ENCODE assay signal across 18 mouse cellular contexts in the genomic region with DNA sequence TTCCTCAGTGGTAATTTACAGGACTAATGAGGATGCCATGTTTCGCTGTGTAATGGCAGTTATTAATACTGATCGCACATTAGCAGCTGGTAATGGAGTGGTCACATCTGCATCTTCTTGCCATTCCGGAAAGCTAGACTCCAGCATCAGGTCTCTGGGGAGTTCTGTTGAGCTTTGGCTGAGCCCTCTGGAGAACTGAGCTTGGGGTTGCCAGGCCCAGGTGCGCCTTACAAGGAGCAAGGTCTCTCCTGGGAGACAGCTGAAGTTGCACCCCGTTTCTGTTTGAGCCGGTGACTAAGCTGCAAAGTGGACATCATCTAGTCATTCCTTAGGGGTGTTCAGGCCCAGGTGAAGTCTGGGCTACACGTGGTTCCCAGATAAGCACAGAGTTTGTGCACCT.
"Had no signal": no experiment of that assay in that cellular context is flagged by ENCODE, and none has a peak within 500 bp of the region (broad histone marks: within the 10 kb centered on the region; RNA-seq: fewer than 3 reads in every experiment).

No protein-coding gene starts in this region.

- H3K4me3 ChIP-seq: lung, embryonic 15.5 days; megakaryocyte, embryonic 14.5 days; midbrain, embryonic 13.5 days; midbrain, embryonic 15.5 days; neural tube, embryonic 12.5 days; stomach, embryonic 15.5 days had no signal

- H3K4me2 ChIP-seq: lung, embryonic 15.5 days; midbrain, embryonic 11.5 days; midbrain, embryonic 13.5 days; midbrain, embryonic 15.5 days; neural tube, embryonic 12.5 days; stomach, embryonic 15.5 days had no signal

- H3K4me1 ChIP-seq: lung, embryonic 15.5 days; megakaryocyte, embryonic 14.5 days; stomach, embryonic 15.5 days had no signal

- DNase-seq: liver, postnatal 0 days; lung, adult 2 months; lung, postnatal 14 days; lung, postnatal 36 days; right cerebral cortex, postnatal 14 days; thymus, adult 2 months; thymus, postnatal 25 days; thymus, postnatal 4 days had no signal

- H3K27ac ChIP-seq: lung, embryonic 15.5 days; macrophage; midbrain, embryonic 13.5 days; midbrain, embryonic 15.5 days; neural tube, embryonic 12.5 days; stomach, embryonic 15.5 days; stomach, postnatal 0 days had no signal

- H3K9ac ChIP-seq: liver, postnatal 0 days; lung, embryonic 15.5 days; midbrain, embryonic 13.5 days; midbrain, embryonic 15.5 days; neural tube, embryonic 12.5 days; stomach, embryonic 15.5 days had no signal

- H3K27me3 ChIP-seq: lung, embryonic 15.5 days; megakaryocyte, embryonic 14.5 days; midbrain, embryonic 13.5 days; midbrain, embryonic 15.5 days; neural tube, embryonic 12.5 days; stomach, embryonic 15.5 days had no signal

- ATAC-seq: liver, postnatal 0 days; lung, postnatal 0 days; midbrain, embryonic 13.5 days; midbrain, embryonic 15.5 days had no signal

- H3K9me3 ChIP-seq: lung, embryonic 15.5 days; megakaryocyte, embryonic 14.5 days; midbrain, embryonic 13.5 days; midbrain, embryonic 15.5 days; neural tube, embryonic 12.5 days; stomach, embryonic 15.5 days had no signal

- H3K36me3 ChIP-seq: lung, embryonic 15.5 days; midbrain, embryonic 13.5 days; midbrain, embryonic 15.5 days; neural tube, embryonic 12.5 days; stomach, embryonic 15.5 days had no signal
